Mouse (Mus musculus): ENCODE measurements at regions not wholly inside any gene's neighbourhood (a gene's known extent, or its start where the extent isn't known, plus 50 kb on each side); places are given as distances from the start of the nearest gene placed in this dataset.

GRCm38 (mm10) chr13:101142104-101142735, 309.0 kb upstream of the Slc30a5 start:
- 81% methylated on average over 6 of the region's 6 CpGs for WGBS
- Histone ChIP-seq H3K9me3 (ENCODE audit: control insufficient read depth, low read length) (no peaks in the 10 kb centered on the region), H3K4me1 (ENCODE audit: control insufficient read depth, insufficient read depth, low read length) (no peaks in the 10 kb centered on the region), H3K4me3 (ENCODE audit: low read length) (no peak overlapping the region), H3K4me2 (replicated peaks; ENCODE audit: low read depth, low read length) (no peak overlapping the region), H3K27ac (ENCODE audit: low read depth, low read length) (no peak overlapping the region), H3K9ac (ENCODE audit: low read depth, low read length) (no peak overlapping the region), H3K36me3 (ENCODE audit: control insufficient read depth, insufficient read depth, low read length) (no peaks in the 10 kb centered on the region), H3K27me3 (ENCODE audit: control insufficient read depth, insufficient read depth, low read length) (no peaks in the 10 kb centered on the region)
- no peak for ATAC-seq (ENCODE audit: low FRiP score, low TSS enrichment)

GRCm38 (mm10) chr13:101129466-101129865, 296.2 kb upstream of the Slc30a5 start:
- Histone ChIP-seq H3K4me3 (ENCODE audit: low read length) (no peak overlapping the region), H3K27ac (ENCODE audit: low read depth, low read length) (no peak overlapping the region), H3K9ac (ENCODE audit: low read depth, low read length) (no peak overlapping the region), H3K4me2 (replicated peaks; ENCODE audit: low read depth, low read length) (no peak overlapping the region), H3K9me3 (ENCODE audit: control insufficient read depth, low read length) (no peaks in the 10 kb centered on the region), H3K27me3 (ENCODE audit: control insufficient read depth, insufficient read depth, low read length) (no peaks in the 10 kb centered on the region), H3K4me1 (ENCODE audit: control insufficient read depth, insufficient read depth, low read length) (no peaks in the 10 kb centered on the region), H3K36me3 (ENCODE audit: control insufficient read depth, insufficient read depth, low read length) (no peaks in the 10 kb centered on the region)
- 88% methylated on average over 3 of the region's 3 CpGs for WGBS
- ATAC-seq (ENCODE audit: low FRiP score, low TSS enrichment) = no peak

- 72% methylated on average over 2 of the region's 2 CpGs for WGBS
- Histone ChIP-seq H3K4me3 (ENCODE audit: low read length) (no peak overlapping the region), H3K4me2 (replicated peaks; ENCODE audit: low read depth, low read length) (no peak overlapping the region), H3K4me1 (ENCODE audit: control insufficient read depth, insufficient read depth, low read length) (no peaks in the 10 kb centered on the region), H3K27ac (ENCODE audit: low read depth, low read length) (no peak overlapping the region), H3K9ac (ENCODE audit: low read depth, low read length) (no peak overlapping the region), H3K9me3 (ENCODE audit: control insufficient read depth, low read length) (no peaks in the 10 kb centered on the region), H3K36me3 (ENCODE audit: control insufficient read depth, insufficient read depth, low read length) (no peaks in the 10 kb centered on the region), H3K27me3 (ENCODE audit: control insufficient read depth, insufficient read depth, low read length) (no peaks in the 10 kb centered on the region)
- ATAC-seq (ENCODE audit: low FRiP score, low TSS enrichment) = no peak
Observed at GRCm38 (mm10) chr13:101127808-101128207, 294.6 kb upstream of the Slc30a5 start.

DNA sequence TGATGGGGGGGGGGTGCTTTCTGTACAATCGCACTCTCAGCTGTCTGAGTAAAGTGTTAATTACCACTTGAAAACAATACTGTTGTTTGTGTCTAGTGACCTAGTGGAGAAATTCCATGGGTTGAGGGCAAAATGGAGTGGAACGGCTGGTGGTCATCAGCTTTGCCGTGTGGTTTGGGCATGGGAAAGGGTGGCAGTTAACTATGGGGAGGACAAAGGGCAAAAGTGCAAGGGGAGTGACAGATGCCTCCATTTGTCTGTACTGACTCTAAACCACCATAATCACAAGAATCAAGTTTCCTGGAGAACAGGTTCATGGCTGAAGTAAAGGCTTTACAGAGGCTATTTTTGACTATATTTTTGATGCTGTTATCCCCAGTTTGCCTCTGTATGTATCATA, 294.0 kb upstream of the Slc30a5 start:
- H3K27me3 ChIP-seq (ENCODE audit: control insufficient read depth, insufficient read depth, low read length) = no peaks in the 10 kb centered on the region
- H3K4me2 ChIP-seq (replicated peaks; ENCODE audit: low read depth, low read length) = no peak overlapping the region
- H3K4me3 ChIP-seq (ENCODE audit: low read length) = no peak overlapping the region
- no peaks in the 10 kb centered on the region for H3K4me1 ChIP-seq (ENCODE audit: control insufficient read depth, insufficient read depth, low read length)
- no peaks in the 10 kb centered on the region for H3K36me3 ChIP-seq (ENCODE audit: control insufficient read depth, insufficient read depth, low read length)
- H3K9ac ChIP-seq (ENCODE audit: low read depth, low read length) = no peak overlapping the region
- no peaks in the 10 kb centered on the region for H3K9me3 ChIP-seq (ENCODE audit: control insufficient read depth, low read length)
- ATAC-seq (ENCODE audit: low FRiP score, low TSS enrichment) = no peak
- no peak overlapping the region for H3K27ac ChIP-seq (ENCODE audit: low read depth, low read length)
- 35% methylated on average over 3 of the region's 3 CpGs for WGBS

DNA sequence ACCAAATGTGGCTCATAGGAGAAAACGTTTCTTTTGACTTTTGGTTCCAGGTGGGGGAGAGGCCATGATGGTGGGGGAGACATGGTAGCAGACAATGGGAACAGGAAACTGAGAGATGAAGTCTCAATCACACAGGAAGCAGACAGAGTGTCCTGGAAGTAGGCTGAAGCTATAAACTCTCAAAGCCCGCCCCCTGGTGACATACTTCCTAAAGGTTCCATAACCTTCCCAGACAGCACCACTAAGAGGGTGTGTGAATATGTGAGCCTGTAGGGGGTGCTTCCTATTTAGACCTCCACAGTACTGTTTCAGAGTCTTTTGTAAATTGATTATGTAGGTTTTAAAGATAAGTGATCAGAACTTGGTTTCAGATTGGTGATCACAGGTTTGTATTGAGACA, 284.1 kb upstream of the Slc30a5 start:
- no peak overlapping the region for H3K4me3 ChIP-seq (ENCODE audit: low read length)
- H3K27ac ChIP-seq (ENCODE audit: low read depth, low read length) = no peak overlapping the region
- WGBS = 76% methylated on average over 2 of the region's 2 CpGs
- H3K4me1 ChIP-seq (ENCODE audit: control insufficient read depth, insufficient read depth, low read length) = no peaks in the 10 kb centered on the region
- no peak for ATAC-seq (ENCODE audit: low FRiP score, low TSS enrichment)
- no peak overlapping the region for H3K9ac ChIP-seq (ENCODE audit: low read depth, low read length)
- no peaks in the 10 kb centered on the region for H3K27me3 ChIP-seq (ENCODE audit: control insufficient read depth, insufficient read depth, low read length)
- no peaks in the 10 kb centered on the region for H3K36me3 ChIP-seq (ENCODE audit: control insufficient read depth, insufficient read depth, low read length)
- H3K9me3 ChIP-seq (ENCODE audit: control insufficient read depth, low read length) = no peaks in the 10 kb centered on the region
- no peak overlapping the region for H3K4me2 ChIP-seq (replicated peaks; ENCODE audit: low read depth, low read length)

- no peak overlapping the region for H3K27ac ChIP-seq (ENCODE audit: low read depth, low read length)
- H3K4me1 ChIP-seq (ENCODE audit: control insufficient read depth, insufficient read depth, low read length) = no peaks in the 10 kb centered on the region
- no peak overlapping the region for H3K4me2 ChIP-seq (replicated peaks; ENCODE audit: low read depth, low read length)
- no peaks in the 10 kb centered on the region for H3K9me3 ChIP-seq (ENCODE audit: control insufficient read depth, low read length)
- H3K4me3 ChIP-seq (ENCODE audit: low read length) = no peak overlapping the region
- 76% methylated on average over 5 of the region's 5 CpGs for WGBS
- no peaks in the 10 kb centered on the region for H3K27me3 ChIP-seq (ENCODE audit: control insufficient read depth, insufficient read depth, low read length)
- H3K36me3 ChIP-seq (ENCODE audit: control insufficient read depth, insufficient read depth, low read length) = no peaks in the 10 kb centered on the region
- no peak for ATAC-seq (ENCODE audit: low FRiP score, low TSS enrichment)
- no peak overlapping the region for H3K9ac ChIP-seq (ENCODE audit: low read depth, low read length)
Observed at GRCm38 (mm10) chr13:101115296-101115695, 282.1 kb upstream of the Slc30a5 start.

GRCm38 (mm10) chr13:101112176-101112575, 278.9 kb upstream of the Slc30a5 start:
- H3K4me3 ChIP-seq (ENCODE audit: low read length) = no peak overlapping the region
- H3K4me1 ChIP-seq (ENCODE audit: control insufficient read depth, insufficient read depth, low read length) = no peaks in the 10 kb centered on the region
- no peaks in the 10 kb centered on the region for H3K36me3 ChIP-seq (ENCODE audit: control insufficient read depth, insufficient read depth, low read length)
- ATAC-seq (ENCODE audit: low FRiP score, low TSS enrichment) = no peak
- no peaks in the 10 kb centered on the region for H3K9me3 ChIP-seq (ENCODE audit: control insufficient read depth, low read length)
- H3K27me3 ChIP-seq (ENCODE audit: control insufficient read depth, insufficient read depth, low read length) = no peaks in the 10 kb centered on the region
- WGBS = 87% methylated on average over 4 of the region's 4 CpGs
- no peak overlapping the region for H3K9ac ChIP-seq (ENCODE audit: low read depth, low read length)
- H3K4me2 ChIP-seq (replicated peaks; ENCODE audit: low read depth, low read length) = no peak overlapping the region
- no peak overlapping the region for H3K27ac ChIP-seq (ENCODE audit: low read depth, low read length)

GRCm38 (mm10) chr13:101111773-101112172, 278.5 kb upstream of the Slc30a5 start:
- no peak overlapping the region for H3K4me2 ChIP-seq (replicated peaks; ENCODE audit: low read depth, low read length)
- ATAC-seq (ENCODE audit: low FRiP score, low TSS enrichment) = no peak
- no peaks in the 10 kb centered on the region for H3K4me1 ChIP-seq (ENCODE audit: control insufficient read depth, insufficient read depth, low read length)
- no peak overlapping the region for H3K9ac ChIP-seq (ENCODE audit: low read depth, low read length)
- H3K27me3 ChIP-seq (ENCODE audit: control insufficient read depth, insufficient read depth, low read length) = no peaks in the 10 kb centered on the region
- 79% methylated on average over 2 of the region's 2 CpGs for WGBS
- H3K27ac ChIP-seq (ENCODE audit: low read depth, low read length) = no peak overlapping the region
- H3K36me3 ChIP-seq (ENCODE audit: control insufficient read depth, insufficient read depth, low read length) = no peaks in the 10 kb centered on the region
- H3K9me3 ChIP-seq (ENCODE audit: control insufficient read depth, low read length) = no peaks in the 10 kb centered on the region
- no peak overlapping the region for H3K4me3 ChIP-seq (ENCODE audit: low read length)

- Histone ChIP-seq H3K9me3 (ENCODE audit: control insufficient read depth, low read length) (no peaks in the 10 kb centered on the region), H3K4me1 (ENCODE audit: control insufficient read depth, insufficient read depth, low read length) (no peaks in the 10 kb centered on the region), H3K27me3 (ENCODE audit: control insufficient read depth, insufficient read depth, low read length) (no peaks in the 10 kb centered on the region), H3K4me3 (ENCODE audit: low read length) (no peak overlapping the region), H3K4me2 (replicated peaks; ENCODE audit: low read depth, low read length) (no peak overlapping the region), H3K36me3 (ENCODE audit: control insufficient read depth, insufficient read depth, low read length) (no peaks in the 10 kb centered on the region), H3K9ac (ENCODE audit: low read depth, low read length) (no peak overlapping the region), H3K27ac (ENCODE audit: low read depth, low read length) (no peak overlapping the region)
- no peak for ATAC-seq (ENCODE audit: low FRiP score, low TSS enrichment)
- 64% methylated on average over 3 of the region's 3 CpGs for WGBS
Observed at GRCm38 (mm10) chr13:101100621-101101020, 267.4 kb upstream of the Slc30a5 start.
